ENCODE assay signal across 7 mouse cellular contexts in genomic region chr16:95586311-95586602, GRCm38 (mm10). TPM values are rescaled to one million over a fixed set of nuclear protein-coding genes. Genes with fewer than 3 reads are reported as not detected.
A peak's percentile ranks its signal among the peaks of the same experiment; 100 is the strongest.
DNase-seq lines count a peak whose midpoint lies in the region; ATAC-seq and TF ChIP-seq lines count a peak whose summit lies in the region.

Gene Erg, minus strand, starts transcription at chr16:95586593.

- H3K36me3 ChIP-seq in heart, postnatal 0 days (replicated peaks; ENCODE audit: control insufficient read depth, insufficient read depth, low read length) = no peaks in the 10 kb centered on the region
- H3K36me3 ChIP-seq in liver, embryonic 16.5 days (ENCODE audit: control insufficient read depth, insufficient read depth) = no peaks in the 10 kb centered on the region

- TF ChIP-seq CTCF in heart, postnatal 0 days (IDR thresholded peaks at IDR 0.05; ENCODE audit: low read depth) = no peak

- H3K4me3 ChIP-seq in heart, postnatal 0 days (ENCODE audit: low read depth, low read length) = peak within 1 kb of the TSS; percentile 40
- H3K4me3 ChIP-seq in liver, embryonic 16.5 days (ENCODE audit: low read depth, low read length) = peak within 1 kb of the TSS; percentile 19

- H3K27ac ChIP-seq in heart, postnatal 0 days (ENCODE audit: low read depth) = no peak within 1 kb of the TSS
- H3K27ac ChIP-seq in liver, embryonic 16.5 days (ENCODE audit: low read length) = no peak within 1 kb of the TSS

- H3K9ac ChIP-seq in heart, postnatal 0 days (replicated peaks; ENCODE audit: low read depth, low read length) = no peak within 1 kb of the TSS
- no peak within 1 kb of the TSS for H3K9ac ChIP-seq in liver, embryonic 16.5 days (ENCODE audit: low read depth, low read length)

- H3K4me2 ChIP-seq in heart, postnatal 0 days (ENCODE audit: low read depth, low read length) = peak within 1 kb of the TSS; percentile 62
- peak within 1 kb of the TSS; percentile 31; the same call in 1 of the 2 replicates for H3K4me2 ChIP-seq in liver, embryonic 16.5 days (ENCODE audit: low read depth, low read length)

- no peak for ATAC-seq in heart, postnatal 0 days (ENCODE audit: insufficient read depth, low read depth)
- no peak for ATAC-seq in liver, embryonic 16.5 days (ENCODE audit: low read depth)

- no peak for DNase-seq in adrenal gland, postnatal 25 days
- peak; percentile 17 for DNase-seq in embryo, embryonic 10 days (ENCODE audit: low spot score)
- no peak for DNase-seq in heart, postnatal 0 days (ENCODE audit: low spot score)
- no peak for DNase-seq in Muller cell, postnatal 12 days (ENCODE audit: inconsistent ontology term)
- DNase-seq in cerebellum, postnatal 14 days = no peak
- DNase-seq in cerebellum, adult 18-20 months = no peak

- no peak for TF ChIP-seq EP300 in heart, postnatal 0 days (IDR thresholded peaks at IDR 0.05; ENCODE audit: low read depth)

- H3K4me1 ChIP-seq in heart, postnatal 0 days (ENCODE audit: control insufficient read depth, insufficient read depth) = peaks cover 9% of the 10 kb centered on the region
- no peaks in the 10 kb centered on the region; the same call in 1 of the 2 replicates for H3K4me1 ChIP-seq in liver, embryonic 16.5 days (ENCODE audit: control insufficient read depth, low read depth, low read length)

- H3K9me3 ChIP-seq in heart, postnatal 0 days (replicated peaks; ENCODE audit: control insufficient read depth, low read length) = no peaks in the 10 kb centered on the region
- H3K9me3 ChIP-seq in liver, embryonic 16.5 days (replicated peaks; ENCODE audit: control insufficient read depth, low read length) = no peaks in the 10 kb centered on the region

- 10% methylated on average over 5 of the region's 5 CpGs for WGBS in heart, postnatal 0 days
- WGBS in liver, embryonic 16.5 days (ENCODE audit: insufficient replicate concordance) = 6% methylated on average over 5 of the region's 5 CpGs

- H3K27me3 ChIP-seq in heart, postnatal 0 days (ENCODE audit: control insufficient read depth, insufficient read depth, low read length) = peaks cover 60% of the 10 kb centered on the region
- H3K27me3 ChIP-seq in liver, embryonic 16.5 days (ENCODE audit: control insufficient read depth, insufficient read depth, low read depth, low read length) = peaks cover 29% of the 10 kb centered on the region

RNA-seq across cellular contexts. Expression of gene Erg, which starts in this region (rescaled TPM):
- total RNA-seq in adrenal gland, postnatal 25 days (2021) = 15.8 and 24.3 TPM in 2 replicates
- 12.1 and 16.9 TPM in 2 replicates for total RNA-seq in heart, postnatal 0 days (2014; rRNA removed; ENCODE audit: low replicate concordance)
- 5.0 and 7.2 TPM in 2 replicates for polyA plus RNA-seq in heart, postnatal 0 days (2015; fragmentation: Nextera tagmentation; extraction: Ambion mirVana)
- 1.6 and 2.1 TPM in 2 replicates for polyA plus RNA-seq in liver, embryonic 16.5 days (2015; fragmentation: Nextera tagmentation; extraction: Ambion mirVana)
